Mouse (Mus musculus): ENCODE data around the gene Gnb2. TPM values are rescaled to one million over a fixed set of nuclear protein-coding genes. Genes with fewer than 3 reads are reported as not detected.

Gnb2 gene
- polyA plus RNA-seq, 1 experiment from 2014 or later = 386 TPM

- ATAC-seq = no peak
- 85% methylated on average over 8 of the region's 8 CpGs for WGBS
- Histone ChIP-seq H3K9ac (ENCODE audit: low read depth, low read length) (no peak overlapping the region), H3K4me3 (ENCODE audit: low read depth, low read length) (no peak overlapping the region), H3K4me2 (replicated peaks; ENCODE audit: low read depth) (no peak overlapping the region), H3K4me1 (replicated peaks; ENCODE audit: control insufficient read depth, insufficient read depth, low read length) (no peaks in the 10 kb centered on the region), H3K9me3 (ENCODE audit: control insufficient read depth) (no peaks in the 10 kb centered on the region), H3K27me3 (replicated peaks; ENCODE audit: control insufficient read depth, insufficient read depth, low read length) (no peaks in the 10 kb centered on the region), H3K36me3 (ENCODE audit: control insufficient read depth, insufficient read depth) (peaks cover 95% of the 10 kb centered on the region), H3K27ac (ENCODE audit: low read depth, low read length) (no peak overlapping the region)
- TF ChIP-seq CTCF (IDR thresholded peaks at IDR 0.05; ENCODE audit: low read depth) = no peak
These were observed 9.1 kb downstream of the Gnb2 start for GRCm38 (mm10) chr5:137524251-137524515.

- Histone ChIP-seq H3K36me3 (ENCODE audit: control insufficient read depth, insufficient read depth) (peaks cover 95% of the 10 kb centered on the region), H3K27ac (ENCODE audit: low read depth, low read length) (peak overlapping the region; percentile 41; the same call in 1 of the 2 replicates), H3K9ac (ENCODE audit: low read depth, low read length) (no peak overlapping the region), H3K4me2 (replicated peaks; ENCODE audit: low read depth) (no peak overlapping the region), H3K4me1 (replicated peaks; ENCODE audit: control insufficient read depth, insufficient read depth, low read length) (no peaks in the 10 kb centered on the region), H3K27me3 (replicated peaks; ENCODE audit: control insufficient read depth, insufficient read depth, low read length) (no peaks in the 10 kb centered on the region), H3K4me3 (ENCODE audit: low read depth, low read length) (no peak overlapping the region), H3K9me3 (ENCODE audit: control insufficient read depth) (no peaks in the 10 kb centered on the region)
- 82% methylated on average over 25 of the region's 25 CpGs for WGBS
- no peak for ATAC-seq
- TF ChIP-seq CTCF (IDR thresholded peaks at IDR 0.05; ENCODE audit: low read depth) = 0 out of 2 replicates have a peak, but pooled peaks have one; percentile 12
These were observed 9.7 kb downstream of the Gnb2 start for GRCm38 (mm10) chr5:137523396-137524250.

GRCm38 (mm10) chr5:137522711-137523110, 10.6 kb downstream of the Gnb2 start:
- no peak for TF ChIP-seq CTCF (IDR thresholded peaks at IDR 0.05; ENCODE audit: low read depth)
- WGBS = 80% methylated on average over 11 of the region's 11 CpGs
- Histone ChIP-seq H3K4me2 (replicated peaks; ENCODE audit: low read depth) (no peak overlapping the region), H3K27ac (ENCODE audit: low read depth, low read length) (no peak overlapping the region), H3K9ac (ENCODE audit: low read depth, low read length) (no peak overlapping the region), H3K27me3 (replicated peaks; ENCODE audit: control insufficient read depth, insufficient read depth, low read length) (no peaks in the 10 kb centered on the region), H3K4me1 (replicated peaks; ENCODE audit: control insufficient read depth, insufficient read depth, low read length) (no peaks in the 10 kb centered on the region), H3K9me3 (ENCODE audit: control insufficient read depth) (no peaks in the 10 kb centered on the region), H3K4me3 (ENCODE audit: low read depth, low read length) (no peak overlapping the region), H3K36me3 (ENCODE audit: control insufficient read depth, insufficient read depth) (peaks cover 91% of the 10 kb centered on the region)
- no peak for ATAC-seq

GRCm38 (mm10) chr5:137521861-137522260, 11.4 kb downstream of the Gnb2 start:
- Histone ChIP-seq H3K27ac (ENCODE audit: low read depth, low read length) (no peak overlapping the region), H3K27me3 (replicated peaks; ENCODE audit: control insufficient read depth, insufficient read depth, low read length) (no peaks in the 10 kb centered on the region), H3K9ac (ENCODE audit: low read depth, low read length) (no peak overlapping the region), H3K9me3 (ENCODE audit: control insufficient read depth) (no peaks in the 10 kb centered on the region), H3K36me3 (ENCODE audit: control insufficient read depth, insufficient read depth) (peaks cover 84% of the 10 kb centered on the region), H3K4me3 (ENCODE audit: low read depth, low read length) (no peak overlapping the region), H3K4me1 (replicated peaks; ENCODE audit: control insufficient read depth, insufficient read depth, low read length) (no peaks in the 10 kb centered on the region), H3K4me2 (replicated peaks; ENCODE audit: low read depth) (no peak overlapping the region)
- no peak for ATAC-seq
- TF ChIP-seq CTCF (IDR thresholded peaks at IDR 0.05; ENCODE audit: low read depth) = no peak
- 77% methylated on average over 9 of the region's 9 CpGs for whole genome bisulfite sequencing

- H3K9me3 ChIP-seq (ENCODE audit: control insufficient read depth) = no peaks in the 10 kb centered on the region
- 92% methylated on average over 27 of the region's 27 CpGs for WGBS
- ATAC-seq = no peak
- H3K36me3 ChIP-seq (ENCODE audit: control insufficient read depth, insufficient read depth) = peaks cover 68% of the 10 kb centered on the region
- no peaks in the 10 kb centered on the region for H3K4me1 ChIP-seq (replicated peaks; ENCODE audit: control insufficient read depth, insufficient read depth, low read length)
- no peaks in the 10 kb centered on the region for H3K27me3 ChIP-seq (replicated peaks; ENCODE audit: control insufficient read depth, insufficient read depth, low read length)
- no peak overlapping the region for H3K9ac ChIP-seq (ENCODE audit: low read depth, low read length)
- H3K4me2 ChIP-seq (replicated peaks; ENCODE audit: low read depth) = no peak overlapping the region
- TF ChIP-seq CTCF (IDR thresholded peaks at IDR 0.05; ENCODE audit: low read depth) = no peak
- no peak overlapping the region for H3K27ac ChIP-seq (ENCODE audit: low read depth, low read length)
- no peak overlapping the region for H3K4me3 ChIP-seq (ENCODE audit: low read depth, low read length)
These were observed 13.4 kb downstream of the Gnb2 start for GRCm38 (mm10) chr5:137519691-137520550.

GRCm38 (mm10) chr5:137518436-137518835, 14.9 kb downstream of the Gnb2 start, which contains the start of gene Gigyf1:
Gene Gigyf1 (plus strand): TSS chr5:137518548.
- H3K27ac ChIP-seq (ENCODE audit: low read depth, low read length) = no peak within 1 kb of the TSS
- ATAC-seq = 0 out of 2 replicates have a peak, but pooled peaks have one; percentile 9
- H3K27me3 ChIP-seq (replicated peaks; ENCODE audit: control insufficient read depth, insufficient read depth, low read length) = no peaks in the 10 kb centered on the region
- H3K4me2 ChIP-seq (replicated peaks; ENCODE audit: low read depth) = no peak within 1 kb of the TSS
- H3K9me3 ChIP-seq (ENCODE audit: control insufficient read depth) = no peaks in the 10 kb centered on the region
- H3K4me1 ChIP-seq (replicated peaks; ENCODE audit: control insufficient read depth, insufficient read depth, low read length) = no peaks in the 10 kb centered on the region
- H3K36me3 ChIP-seq (ENCODE audit: control insufficient read depth, insufficient read depth) = peaks cover 53% of the 10 kb centered on the region
- 75% methylated on average over 5 of the region's 5 CpGs for WGBS
- peak; percentile 71 for TF ChIP-seq CTCF (IDR thresholded peaks at IDR 0.05; ENCODE audit: low read depth)
- H3K4me3 ChIP-seq (ENCODE audit: low read depth, low read length) = no peak within 1 kb of the TSS
- H3K9ac ChIP-seq (ENCODE audit: low read depth, low read length) = no peak within 1 kb of the TSS
